Mouse (Mus musculus) T-helper 1 cell (primary cell): ENCODE results near the gene Palld.

ENCODE experiments used
- in situ Hi-C: fragments of 300-600 bp; cut with MboI, MseI; formaldehyde crosslinking; loops from one replicate; pipeline ENCODE4 v1.15.1; 2025; ENCODE audit warnings: high pct_unique_total_duplicates

Gene Palld

GRCm38 (mm10) chr8:61902521-61902920 lies at the start of gene Palld:
TSS of gene Palld (minus strand) at chr8:61902690.
- in situ Hi-C loops: loop anchor here (25.0 kb wide), 1 partner anchor 1960 kb away; no protein-coding TSS in a partner anchor

GRCm38 (mm10) chr8:61937576-61937975 lies 35.1 kb upstream of the Palld start:
- in situ Hi-C loops: no loop called here

- in situ Hi-C loops: no loop called here
Measured at GRCm38 (mm10) chr8:61933243-61933642, 30.8 kb upstream of the Palld start.

- in situ Hi-C loops: no loop called here
Measured at GRCm38 (mm10) chr8:61927777-61928494, 25.4 kb upstream of the Palld start, which contains the start of gene Ddx60. TSS of gene Ddx60 (plus strand) at chr8:61928087.

- in situ Hi-C loops: loop anchor here (25.0 kb wide), 1 partner anchor 1938 kb away; no protein-coding TSS in a partner anchor
Measured at GRCm38 (mm10) chr8:61924518-61924917, 22.0 kb upstream of the Palld start.

- in situ Hi-C loops: loop anchor here (25.0 kb wide), 1 partner anchor 1941 kb away; no protein-coding TSS in a partner anchor
Measured at GRCm38 (mm10) chr8:61921454-61922054, 19.1 kb upstream of the Palld start.

- in situ Hi-C loops: loop anchor here (25.0 kb wide), 1 partner anchor 1942 kb away; no protein-coding TSS in a partner anchor
Measured at GRCm38 (mm10) chr8:61920389-61920788, 17.9 kb upstream of the Palld start.

- in situ Hi-C loops: loop anchor here (25.0 kb wide), 1 partner anchor 1943 kb away; no protein-coding TSS in a partner anchor
Measured at GRCm38 (mm10) chr8:61919145-61919788, 16.8 kb upstream of the Palld start.

- in situ Hi-C loops: loop anchor here (25.0 kb wide), 1 partner anchor 1945 kb away; no protein-coding TSS in a partner anchor
Measured at GRCm38 (mm10) chr8:61917287-61917686, 14.8 kb upstream of the Palld start.

GRCm38 (mm10) chr8:61913957-61914356 lies 11.5 kb upstream of the Palld start:
- in situ Hi-C loops: loop anchor here (25.0 kb wide), 1 partner anchor 1948 kb away; no protein-coding TSS in a partner anchor

GRCm38 (mm10) chr8:61912817-61913216 lies 10.3 kb upstream of the Palld start:
- in situ Hi-C loops: loop anchor here (25.0 kb wide), 1 partner anchor 1949 kb away; no protein-coding TSS in a partner anchor

GRCm38 (mm10) chr8:61909313-61909712 lies 6.8 kb upstream of the Palld start:
- in situ Hi-C loops: loop anchor here (25.0 kb wide), 1 partner anchor 1953 kb away; no protein-coding TSS in a partner anchor

GRCm38 (mm10) chr8:61908303-61909215 lies 6.1 kb upstream of the Palld start:
- in situ Hi-C loops: loop anchor here (25.0 kb wide), 1 partner anchor 1954 kb away; no protein-coding TSS in a partner anchor

GRCm38 (mm10) chr8:61901028-61901717 lies 1.3 kb downstream of the Palld start:
- in situ Hi-C loops: loop anchor here (25.0 kb wide), 1 partner anchor 1961 kb away; no protein-coding TSS in a partner anchor

- in situ Hi-C loops: loop anchor here (10.0 kb wide), 1 partner anchor 147 kb away; no protein-coding TSS in a partner anchor
Measured at GRCm38 (mm10) chr8:61897402-61897801, 5.1 kb downstream of the Palld start.

GRCm38 (mm10) chr8:61896742-61897141 lies 5.7 kb downstream of the Palld start:
- in situ Hi-C loops: loop anchor here (10.0 kb wide), 1 partner anchor 148 kb away; no protein-coding TSS in a partner anchor

GRCm38 (mm10) chr8:61894062-61894461 lies 8.4 kb downstream of the Palld start:
- in situ Hi-C loops: loop anchor here (10.0 kb wide), 1 partner anchor 151 kb away; no protein-coding TSS in a partner anchor

- in situ Hi-C loops: no loop called here
Measured at GRCm38 (mm10) chr8:61877607-61878006, 24.9 kb downstream of the Palld start.

GRCm38 (mm10) chr8:61875290-61875689 lies 27.2 kb downstream of the Palld start:
- in situ Hi-C loops: no loop called here

- in situ Hi-C loops: loop anchor here (5.0 kb wide), 1 partner anchor 337 kb away; no protein-coding TSS in a partner anchor
Measured at GRCm38 (mm10) chr8:61873994-61874393, 28.5 kb downstream of the Palld start.
